Mouse (Mus musculus): ENCODE data around the gene Gas2.

GRCm38 (mm10) chr7:51937337-51937736 lies 75.5 kb downstream of the Gas2 start:
- no peak for TF ChIP-seq CTCF (IDR thresholded peaks at IDR 0.05; ENCODE audit: control insufficient read depth, insufficient read depth, insufficient read length)
- no peak for TF ChIP-seq MYOG (IDR thresholded peaks at IDR 0.05; ENCODE audit: control insufficient read depth, extremely low read depth, insufficient read length)
- TF ChIP-seq MAX (IDR thresholded peaks at IDR 0.05): no peak
- TF ChIP-seq USF1 (IDR thresholded peaks at IDR 0.05; ENCODE audit: low read depth): no peak
- TF ChIP-seq MYOD1 (IDR thresholded peaks at IDR 0.05; ENCODE audit: control insufficient read depth, insufficient read length, low read depth): no peak
- no peak for TF ChIP-seq CEBPB (IDR thresholded peaks at IDR 0.05; ENCODE audit: low read depth)

Measured in C2C12 (cell line).